Mouse (Mus musculus) adrenal gland, adult (tissue): ENCODE measurements at regions not wholly inside any gene's neighbourhood (a gene's known extent, or its start where the extent isn't known, plus 50 kb on each side); places are given as distances from the start of the nearest gene placed in this dataset.
A peak's percentile ranks its signal among the peaks of the same experiment; 100 is the strongest.

Experiments used
- DNase-seq, 2 experiments: peaks; one replicate each; pipeline ENCODE4 v3.0.0; 2022 to 2023; ENCODE audit warnings: low spot score in 1 of 2; ENCODE audit not compliant: inconsistent age in 2 of 2

GRCm38 (mm10) chr6:81564295-81564694 is 359.2 kb upstream of the Gcfc2 start:
- DNase-seq = no peak

GRCm38 (mm10) chr6:81586441-81587117 is 336.9 kb upstream of the Gcfc2 start:
- peak in 1 of 2 experiments; percentile 75 for DNase-seq

- no peak for DNase-seq
These were observed 333.7 kb upstream of the Gcfc2 start for GRCm38 (mm10) chr6:81589727-81590126.

GRCm38 (mm10) chr6:81595926-81596325 is 327.5 kb upstream of the Gcfc2 start:
- DNase-seq = no peak

GRCm38 (mm10) chr6:81608637-81609036 is 314.8 kb upstream of the Gcfc2 start:
- no peak for DNase-seq

GRCm38 (mm10) chr6:81611980-81612379 is 311.5 kb upstream of the Gcfc2 start:
- DNase-seq = no peak

- DNase-seq = no peak
These were observed 305.5 kb upstream of the Gcfc2 start for GRCm38 (mm10) chr6:81618018-81618417.

GRCm38 (mm10) chr6:81621028-81621427 is 302.4 kb upstream of the Gcfc2 start:
- DNase-seq = no peak

GRCm38 (mm10) chr6:81622714-81623113 is 300.8 kb upstream of the Gcfc2 start:
- DNase-seq = no peak

GRCm38 (mm10) chr6:81625016-81625415 is 298.5 kb upstream of the Gcfc2 start:
- DNase-seq = peak; percentile 25 to 74

GRCm38 (mm10) chr6:81633586-81633985 is 289.9 kb upstream of the Gcfc2 start:
- DNase-seq = no peak

- no peak for DNase-seq
These were observed 275.7 kb upstream of the Gcfc2 start for GRCm38 (mm10) chr6:81647615-81648375.

GRCm38 (mm10) chr6:81651856-81652255 is 271.6 kb upstream of the Gcfc2 start:
- DNase-seq = peak; percentile 60 to 88

- no peak for DNase-seq
These were observed 268.3 kb upstream of the Gcfc2 start for GRCm38 (mm10) chr6:81655205-81655604.

- DNase-seq = peak; percentile 27 to 81
These were observed 262.7 kb upstream of the Gcfc2 start for GRCm38 (mm10) chr6:81660478-81661395.

- DNase-seq = no peak
These were observed 254.5 kb upstream of the Gcfc2 start for GRCm38 (mm10) chr6:81668944-81669343.

GRCm38 (mm10) chr6:81673316-81673715 is 250.2 kb upstream of the Gcfc2 start:
- DNase-seq = no peak

- DNase-seq = no peak
These were observed 226.2 kb upstream of the Gcfc2 start for GRCm38 (mm10) chr6:81697284-81697683.

- no peak for DNase-seq
These were observed 225.3 kb upstream of the Gcfc2 start for GRCm38 (mm10) chr6:81698173-81698572.

- peak in 1 of 2 experiments; percentile 48 for DNase-seq
These were observed 208.6 kb upstream of the Gcfc2 start for GRCm38 (mm10) chr6:81714867-81715266.

GRCm38 (mm10) chr6:81716371-81716770 is 207.1 kb upstream of the Gcfc2 start:
- DNase-seq = peak; percentile 7 to 79
